Comparison of ENCODE assay signal across 9 mouse cellular contexts in the genomic region with DNA sequence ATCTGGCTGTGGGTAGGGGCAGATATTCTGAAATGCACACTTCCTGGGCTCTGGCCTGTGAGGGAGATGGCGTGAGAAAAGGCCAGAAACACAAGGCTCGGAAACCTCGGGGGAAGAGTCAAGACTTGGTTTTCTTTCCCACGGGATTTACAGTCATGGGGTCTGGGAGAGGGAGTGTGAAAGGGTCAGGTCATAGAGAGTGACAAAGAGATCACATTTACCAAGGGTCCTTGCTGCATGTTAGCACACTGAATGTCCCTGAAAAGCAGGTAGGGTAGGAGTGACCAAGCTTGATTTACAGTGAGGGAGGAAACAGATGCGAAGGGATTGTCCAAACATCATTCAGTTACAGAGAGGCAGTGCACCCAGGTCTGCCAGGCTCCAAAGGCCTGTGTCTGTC.
DNase-seq lines count a peak whose midpoint lies in the region; ATAC-seq and TF ChIP-seq lines count a peak whose summit lies in the region.
"Had no signal": no experiment of that assay in that cellular context is flagged by ENCODE, and none has a peak within 500 bp of the region (broad histone marks: within the 10 kb centered on the region; RNA-seq: fewer than 3 reads in every experiment).

No protein-coding gene starts in this region.

- DNase-seq in heart, postnatal 25 days (ENCODE audit: low spot score): no peak
- DNase-seq in lung, embryonic 14.5 days: no peak
- no peak for DNase-seq in lung, postnatal 25 days (ENCODE audit: low spot score)
- no peak for DNase-seq in B cell, adult 2 months

- no peak overlapping the region for H3K4me2 ChIP-seq in heart, embryonic 13.5 days
- H3K4me2 ChIP-seq in lung, embryonic 14.5 days: no peak overlapping the region
- peak overlapping the region; percentile 10; the same call in 1 of the 2 replicates for H3K4me2 ChIP-seq in heart, embryonic 15.5 days
- 0 out of 2 replicates have a peak overlapping the region, but pooled peaks have one; percentile 4 for H3K4me2 ChIP-seq in neural tube, embryonic 13.5 days

- peak overlapping the region; percentile 44; the same call in 1 of the 2 replicates for H3K9ac ChIP-seq in heart, embryonic 13.5 days
- H3K9ac ChIP-seq in lung, embryonic 14.5 days: no peak overlapping the region
- no peak overlapping the region for H3K9ac ChIP-seq in heart, embryonic 15.5 days
- no peak overlapping the region for H3K9ac ChIP-seq in neural tube, embryonic 13.5 days

- H3K36me3 ChIP-seq in heart, embryonic 13.5 days: no peaks in the 10 kb centered on the region
- H3K36me3 ChIP-seq in lung, embryonic 14.5 days (ENCODE audit: insufficient read depth): no peaks in the 10 kb centered on the region
- no peaks in the 10 kb centered on the region for H3K36me3 ChIP-seq in heart, embryonic 15.5 days
- H3K36me3 ChIP-seq in neural tube, embryonic 13.5 days: no peaks in the 10 kb centered on the region

- WGBS in heart, embryonic 13.5 days: 40% methylated on average over 5 of the region's 5 CpGs
- WGBS in lung, embryonic 14.5 days: 35% methylated on average over 5 of the region's 5 CpGs
- 46% methylated on average over 5 of the region's 5 CpGs for WGBS in heart, embryonic 15.5 days
- 50% methylated on average over 5 of the region's 5 CpGs for WGBS in neural tube, embryonic 13.5 days

- no peak overlapping the region for H3K4me3 ChIP-seq in heart, embryonic 13.5 days
- no peak overlapping the region for H3K4me3 ChIP-seq in lung, embryonic 14.5 days (ENCODE audit: low read depth, low read length)
- H3K4me3 ChIP-seq in heart, embryonic 15.5 days: no peak overlapping the region
- H3K4me3 ChIP-seq in neural tube, embryonic 13.5 days: no peak overlapping the region
- H3K4me3 ChIP-seq: erythroblast, embryonic 14.5 days had no signal

- peak overlapping the region; percentile 91 for H3K27ac ChIP-seq in heart, embryonic 13.5 days (replicated peaks)
- H3K27ac ChIP-seq in lung, embryonic 14.5 days (ENCODE audit: low read depth): peak overlapping the region; percentile 81
- H3K27ac ChIP-seq in heart, embryonic 15.5 days: peak overlapping the region; percentile 90
- H3K27ac ChIP-seq in neural tube, embryonic 13.5 days (replicated peaks): peak overlapping the region; percentile 49; the same call in 1 of the 2 replicates

- intact Hi-C loops in heart, postnatal 25 days (cut with DNase I): loop anchor here (2.0 to 5.0 kb wide), 4 partner anchors 60 to 155 kb away; a partner anchor contains a TSS

- no peak for ATAC-seq in heart, embryonic 13.5 days (ENCODE audit: extremely low read depth, insufficient number of reproducible peaks, low FRiP score, low TSS enrichment)
- peak; percentile 21 for ATAC-seq in lung, embryonic 14.5 days (ENCODE audit: insufficient read depth)
- ATAC-seq in heart, embryonic 15.5 days (replicated peaks; ENCODE audit: insufficient number of reproducible peaks, insufficient read depth, low FRiP score, low read depth): no peak
- no peak; the same call in 1 of the 2 replicates for ATAC-seq in neural tube, embryonic 13.5 days (ENCODE audit: low read depth)
- ATAC-seq in cerebellum, adult (ENCODE audit: insufficient number of reproducible peaks, low FRiP score, low TSS enrichment): no peak

- peaks cover 66% of the 10 kb centered on the region for H3K27me3 ChIP-seq in heart, embryonic 13.5 days (replicated peaks)
- peaks cover 2% of the 10 kb centered on the region; the same call in 1 of the 2 replicates for H3K27me3 ChIP-seq in lung, embryonic 14.5 days (ENCODE audit: insufficient read depth, low read length)
- H3K27me3 ChIP-seq in heart, embryonic 15.5 days: peaks cover 15% of the 10 kb centered on the region; the same call in 1 of the 2 replicates
- H3K27me3 ChIP-seq in neural tube, embryonic 13.5 days: peaks cover 95% of the 10 kb centered on the region

- peaks cover 51% of the 10 kb centered on the region for H3K4me1 ChIP-seq in heart, embryonic 13.5 days
- 0 out of 2 replicates have a peak, but pooled peaks cover 4% of the 10 kb centered on the region for H3K4me1 ChIP-seq in lung, embryonic 14.5 days (ENCODE audit: insufficient read depth)
- peaks cover 42% of the 10 kb centered on the region for H3K4me1 ChIP-seq in heart, embryonic 15.5 days (replicated peaks)
- H3K4me1 ChIP-seq in neural tube, embryonic 13.5 days (replicated peaks): peaks cover 4% of the 10 kb centered on the region; the same call in 1 of the 2 replicates

- no peaks in the 10 kb centered on the region for H3K9me3 ChIP-seq in heart, embryonic 13.5 days
- H3K9me3 ChIP-seq in lung, embryonic 14.5 days (ENCODE audit: low read depth, low read length): no peaks in the 10 kb centered on the region
- no peaks in the 10 kb centered on the region for H3K9me3 ChIP-seq in heart, embryonic 15.5 days (replicated peaks)
- H3K9me3 ChIP-seq in neural tube, embryonic 13.5 days: no peaks in the 10 kb centered on the region

- no peak for TF ChIP-seq CTCF in lung, embryonic 14.5 days (IDR thresholded peaks at IDR 0.05; ENCODE audit: low read depth)

Comparison
In these comparisons a context has a peak if more than half of its experiments do, and no peak if none do; other contexts are left out.
1. H3K4me2 ChIP-seq: peak in heart, embryonic 15.5 days (single experiment) and neural tube, embryonic 13.5 days (single experiment); none in heart, embryonic 13.5 days (single experiment) and lung, embryonic 14.5 days (single experiment).
2. Peak in every context shown above with its lines, with median percentiles within 50 percentile points of each other: H3K27ac ChIP-seq.